In the genomic region with DNA sequence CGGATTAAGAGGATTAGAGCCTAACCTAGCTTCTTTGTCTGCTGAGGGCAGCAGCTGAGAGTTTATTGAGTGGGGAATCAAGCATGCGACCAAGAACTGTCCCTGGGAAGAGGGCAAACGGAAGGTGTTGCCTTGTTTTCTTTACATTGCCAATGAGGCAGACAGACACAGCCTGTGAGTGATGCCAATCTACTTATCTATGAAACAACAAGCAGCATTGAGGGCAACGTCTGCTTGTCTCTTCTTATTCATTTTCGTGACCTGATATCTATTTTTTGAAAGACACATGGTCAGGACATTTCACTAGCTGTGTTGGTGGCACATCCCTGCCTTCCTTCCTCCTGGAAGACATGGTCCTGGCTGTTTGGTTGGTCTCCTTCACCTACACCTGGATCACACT, we compare ENCODE assay signal across 22 mouse cellular contexts. TPM values are rescaled to one million over a fixed set of nuclear protein-coding genes. Genes with fewer than 3 reads are reported as not detected.
"Had no signal": no experiment of that assay in that cellular context is flagged by ENCODE, and none has a peak within 500 bp of the region (broad histone marks: within the 10 kb centered on the region; RNA-seq: fewer than 3 reads in every experiment).

A gene (plus strand): TSS at position 301 of the 400 bp plus-strand sequence.

- DNase-seq: cerebellum, adult 2 months; cerebellum, adult 8-10 months; cerebellum, adult 9-10 months; cerebellum, adult 9-11 months; cerebellum, postnatal 10 days; cerebellum, postnatal 14 days; cerebellum, postnatal 25 days; cerebellum, postnatal 36 days; embryo, embryonic 11 days; forebrain, postnatal 0 days; gastrocnemius, adult 2 months; gastrocnemius, postnatal 10 days; gastrocnemius, postnatal 14 days; gastrocnemius, postnatal 25 days; gastrocnemius, postnatal 36 days; heart, adult 18-20 months; heart, adult 2 months had no signal

RNA-seq across cellular contexts. Expression of the gene that starts here (rescaled TPM):
- total RNA-seq: common myeloid progenitor, adult 5-6 weeks; forebrain, postnatal 0 days; gastrocnemius, adult 18-20 months; gastrocnemius, adult 2 months; gastrocnemius, adult 8-10 months; gastrocnemius, postnatal 10 days; gastrocnemius, postnatal 14 days; gastrocnemius, postnatal 25 days; gastrocnemius, postnatal 36 days; gastrocnemius, postnatal 4 days; granulocyte monocyte progenitor cell, adult 5-6 weeks had no signal
